Mouse (Mus musculus): ENCODE measurements around the gene Ncaph2. TPM values are rescaled to one million over a fixed set of nuclear protein-coding genes. Genes with fewer than 3 reads are reported as not detected.

Ncaph2 gene
- polyA plus RNA-seq (2016; fragmentation: Nextera tagmentation; extraction: Ambion mirVana), result 134 TPM in 2 replicates

DNA sequence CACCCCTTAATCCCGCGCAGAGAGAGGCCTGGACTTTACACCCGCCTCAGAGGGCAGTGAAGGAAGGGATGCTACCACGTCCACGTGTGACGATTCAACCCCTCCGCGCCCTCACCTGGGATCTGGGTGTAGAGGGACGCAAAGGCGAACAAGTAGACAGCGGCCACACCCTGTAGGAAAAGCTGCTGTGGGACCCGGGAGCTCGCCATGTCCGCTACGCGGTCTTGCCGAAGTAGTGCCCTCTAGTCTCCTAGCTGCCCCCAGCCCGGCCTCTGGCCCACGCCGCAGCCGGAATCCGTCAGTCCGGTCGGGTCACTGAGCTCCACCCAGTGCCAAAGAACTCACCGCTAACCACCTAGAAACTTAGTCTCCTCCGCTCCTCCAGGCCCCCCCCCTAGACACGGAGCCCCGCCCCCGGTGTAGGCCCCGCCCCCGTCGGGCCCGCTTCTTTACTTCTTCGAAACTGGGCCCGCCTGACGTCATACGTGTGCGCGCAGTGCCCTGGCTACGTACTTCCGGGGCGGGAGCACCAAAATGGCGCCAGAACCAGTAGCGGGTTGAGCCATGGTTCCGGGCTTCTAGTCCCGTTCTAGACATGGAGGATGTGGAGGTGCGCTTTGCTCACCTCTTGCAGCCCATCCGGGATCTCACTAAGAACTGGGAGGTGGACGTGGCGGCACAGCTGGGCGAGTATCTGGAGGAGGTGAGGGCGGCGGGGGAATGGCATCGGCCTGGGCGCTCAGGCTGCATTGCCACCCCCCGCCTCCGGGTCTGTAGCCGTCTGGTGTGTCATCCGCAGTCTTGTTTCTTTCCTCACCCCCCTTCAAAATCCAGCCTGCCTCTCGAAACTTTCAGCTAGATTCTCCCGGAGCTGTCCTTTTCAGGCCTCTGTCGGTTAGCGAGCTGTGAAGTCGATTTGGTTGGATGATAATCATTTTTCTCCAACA, at the start of gene Ncaph2, which contains the start of gene Lmf2:
TSS of gene Ncaph2 (plus strand) at position 479 of the 947 bp plus-strand sequence.
TSS of gene Lmf2 (minus strand) at position 419 of the 947 bp plus-strand sequence.
- ATAC-seq, result peak; percentile 88
- Histone ChIP-seq H3K9ac (peak within 1 kb of the TSS; percentile 91), H3K9me3 (replicated peaks) (no peaks in the 10 kb centered on the region), H3K4me2 (peak within 1 kb of the TSS; percentile 92), H3K4me3 (peak within 1 kb of the TSS; percentile 80), H3K4me1 (peaks cover 46% of the 10 kb centered on the region), H3K27ac (peak within 1 kb of the TSS; percentile 86), H3K27me3 (replicated peaks) (no peaks in the 10 kb centered on the region), H3K36me3 (peaks cover 61% of the 10 kb centered on the region)
- under 1% methylated on average over 64 of the region's 64 CpGs for WGBS (ENCODE audit: insufficient replicate concordance)

DNA sequence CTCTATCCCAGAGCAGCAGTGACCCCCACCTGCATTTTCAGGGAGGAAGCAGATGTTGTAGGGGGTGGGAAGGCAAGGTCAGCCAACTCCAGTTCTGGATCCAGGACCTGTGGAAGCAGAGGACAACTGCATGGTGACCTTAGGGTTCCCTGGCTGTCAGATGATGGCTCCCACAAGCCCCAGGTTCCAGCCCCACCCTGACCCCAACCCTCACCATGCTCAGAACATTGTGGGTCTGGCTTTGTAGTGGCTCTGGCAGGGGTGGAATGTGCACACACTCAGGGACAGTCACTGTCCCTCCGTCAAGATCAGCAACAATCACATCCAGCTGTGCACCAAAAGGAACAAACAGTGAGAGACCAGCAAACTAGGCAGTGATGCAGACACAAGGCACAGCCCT, 49.6 kb upstream of the Ncaph2 start:
- ATAC-seq, result no peak
- Histone ChIP-seq H3K27me3 (replicated peaks) (no peaks in the 10 kb centered on the region), H3K36me3 (peaks cover 70% of the 10 kb centered on the region), H3K9me3 (replicated peaks) (no peaks in the 10 kb centered on the region), H3K4me3 (no peak overlapping the region), H3K4me1 (peaks cover 35% of the 10 kb centered on the region), H3K4me2 (no peak overlapping the region), H3K27ac (no peak overlapping the region), H3K9ac (no peak overlapping the region)
- WGBS (ENCODE audit: insufficient replicate concordance), result 70% methylated on average over 1 of the region's 1 CpGs

DNA sequence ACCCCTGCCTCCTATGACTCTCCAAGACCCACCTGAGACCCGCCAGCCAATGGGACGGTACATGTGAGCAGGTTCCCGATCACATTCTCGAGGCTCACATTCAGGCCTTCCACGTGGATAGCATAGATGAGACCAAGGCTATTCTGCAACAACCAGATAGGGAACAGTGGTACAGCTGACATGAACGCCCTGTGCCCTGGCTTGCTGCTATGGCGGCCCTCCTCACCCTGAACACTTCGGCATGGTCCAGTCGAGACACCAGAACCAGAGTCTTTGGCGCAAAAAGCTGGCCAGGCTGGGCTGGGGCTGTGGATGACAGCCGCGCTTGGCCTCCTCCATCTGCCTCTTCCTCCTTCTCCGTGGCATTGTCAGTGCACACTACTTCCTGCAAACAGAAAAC, 48.1 kb upstream of the Ncaph2 start:
- no peak overlapping the region for H3K4me2 ChIP-seq
- no peak overlapping the region for H3K9ac ChIP-seq
- H3K27me3 ChIP-seq (replicated peaks), result no peaks in the 10 kb centered on the region
- H3K4me1 ChIP-seq, result peaks cover 45% of the 10 kb centered on the region
- 76% methylated on average over 13 of the region's 13 CpGs for WGBS (ENCODE audit: insufficient replicate concordance)
- H3K4me3 ChIP-seq, result no peak overlapping the region
- H3K36me3 ChIP-seq, result peaks cover 55% of the 10 kb centered on the region
- H3K27ac ChIP-seq, result no peak overlapping the region
- ATAC-seq, result no peak
- H3K9me3 ChIP-seq (replicated peaks), result no peaks in the 10 kb centered on the region

DNA sequence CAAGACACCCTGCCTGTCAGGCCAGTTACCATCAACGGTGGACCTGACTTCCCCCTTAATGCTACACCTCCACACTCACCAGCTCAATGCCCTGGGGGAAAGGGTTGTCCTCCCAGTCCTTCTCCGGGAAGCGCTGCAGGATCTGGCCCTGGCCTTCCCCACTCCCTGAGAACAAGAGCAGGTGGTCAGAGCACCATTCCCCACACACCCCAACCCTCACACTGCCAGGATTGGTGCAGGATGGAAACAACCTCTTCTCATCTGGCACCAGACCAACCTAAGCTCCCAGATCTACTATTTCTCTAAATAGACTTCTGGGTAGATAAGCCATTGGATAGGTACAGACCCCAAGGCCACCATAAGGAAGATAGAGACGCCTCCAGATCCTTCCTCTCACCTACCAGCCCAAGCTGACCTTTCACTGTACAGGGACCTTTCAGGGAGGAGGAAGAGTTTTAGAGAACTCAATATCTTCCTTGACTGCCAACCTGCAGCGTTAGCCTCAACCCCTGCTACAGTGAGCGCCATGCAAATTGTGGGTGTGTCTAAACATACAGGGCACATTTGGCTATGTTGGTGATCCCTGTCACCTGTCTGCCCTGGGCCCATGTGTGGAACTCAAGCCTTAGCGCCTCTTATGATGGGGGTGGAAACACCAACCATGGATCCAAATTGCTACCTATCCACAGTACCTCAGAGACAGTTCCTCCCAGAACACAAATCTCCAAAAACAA, 46.9 kb upstream of the Ncaph2 start:
- Histone ChIP-seq H3K4me2 (no peak overlapping the region), H3K27me3 (replicated peaks) (no peaks in the 10 kb centered on the region), H3K4me3 (no peak overlapping the region), H3K9ac (no peak overlapping the region), H3K27ac (no peak overlapping the region), H3K4me1 (peaks cover 53% of the 10 kb centered on the region), H3K36me3 (peaks cover 44% of the 10 kb centered on the region), H3K9me3 (replicated peaks) (no peaks in the 10 kb centered on the region)
- WGBS (ENCODE audit: insufficient replicate concordance), result 72% methylated on average over 7 of the region's 7 CpGs
- no peak for ATAC-seq

DNA sequence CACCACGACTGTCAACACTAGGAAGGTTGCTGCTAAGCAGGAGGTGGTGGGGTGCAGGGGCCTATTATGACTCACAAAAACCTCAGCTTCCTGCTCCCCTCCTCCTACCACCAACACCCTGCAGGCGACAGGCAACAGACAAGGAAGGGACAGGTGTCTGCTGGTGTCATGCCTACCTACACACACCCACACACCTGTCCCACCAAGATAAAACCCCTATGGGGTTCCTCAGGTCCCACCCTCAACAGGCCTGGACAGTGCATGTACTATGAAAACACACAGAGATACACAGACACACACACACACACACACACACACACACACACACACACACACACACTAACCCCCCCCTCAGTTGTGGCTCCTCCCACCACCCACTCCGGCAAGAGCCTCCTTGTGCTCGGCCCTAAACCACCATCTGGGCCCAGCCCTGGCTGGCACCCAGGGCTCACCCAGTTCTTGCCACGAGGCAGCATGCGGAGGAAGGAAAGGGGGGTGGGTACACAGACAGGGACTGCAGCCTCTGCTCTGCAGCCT, 45.5 kb upstream of the Ncaph2 start:
- H3K4me3 ChIP-seq, result no peak overlapping the region
- peaks cover 65% of the 10 kb centered on the region for H3K4me1 ChIP-seq
- peaks cover 29% of the 10 kb centered on the region for H3K36me3 ChIP-seq
- no peaks in the 10 kb centered on the region for H3K9me3 ChIP-seq (replicated peaks)
- H3K9ac ChIP-seq, result peak overlapping the region; percentile 23; the same call in 1 of the 2 replicates
- peak overlapping the region; percentile 30 for H3K4me2 ChIP-seq
- 25% methylated on average over 5 of the region's 6 CpGs for WGBS (ENCODE audit: insufficient replicate concordance)
- 0 out of 2 replicates have a peak, but pooled peaks have one; percentile 13 for ATAC-seq
- H3K27me3 ChIP-seq (replicated peaks), result no peaks in the 10 kb centered on the region
- H3K27ac ChIP-seq, result peak overlapping the region; percentile 12; the same call in 1 of the 2 replicates

DNA sequence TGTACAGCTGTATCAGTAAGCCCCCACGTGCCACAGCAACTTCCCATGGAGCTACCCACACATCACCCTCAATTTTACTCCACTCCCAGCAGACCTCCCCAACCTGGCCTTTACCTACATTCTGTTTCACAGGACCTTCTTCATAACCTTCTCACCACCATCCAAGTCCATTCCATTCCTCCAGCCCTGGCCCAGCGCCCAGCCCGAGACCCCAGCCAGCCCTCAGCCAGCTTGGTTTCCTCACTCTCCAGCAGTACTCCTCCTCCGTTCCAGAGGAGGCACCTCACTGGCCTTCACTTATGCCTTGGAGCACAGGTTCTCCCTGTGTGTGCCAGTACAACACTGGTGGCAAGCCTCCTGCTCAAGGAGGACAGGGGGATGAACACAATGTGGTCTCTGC, 42.2 kb upstream of the Ncaph2 start:
- peak overlapping the region; percentile 97 for H3K4me2 ChIP-seq
- H3K9me3 ChIP-seq (replicated peaks), result no peaks in the 10 kb centered on the region
- H3K4me3 ChIP-seq, result peak overlapping the region; percentile 86; the same call in 1 of the 2 replicates
- H3K27ac ChIP-seq, result peak overlapping the region; percentile 12; the same call in 1 of the 2 replicates
- no peaks in the 10 kb centered on the region for H3K27me3 ChIP-seq (replicated peaks)
- 72% methylated on average over 4 of the region's 4 CpGs for WGBS (ENCODE audit: insufficient replicate concordance)
- H3K9ac ChIP-seq, result peak overlapping the region; percentile 88; the same call in 1 of the 2 replicates
- H3K36me3 ChIP-seq, result no peaks in the 10 kb centered on the region
- peaks cover 72% of the 10 kb centered on the region for H3K4me1 ChIP-seq
- ATAC-seq, result no peak

DNA sequence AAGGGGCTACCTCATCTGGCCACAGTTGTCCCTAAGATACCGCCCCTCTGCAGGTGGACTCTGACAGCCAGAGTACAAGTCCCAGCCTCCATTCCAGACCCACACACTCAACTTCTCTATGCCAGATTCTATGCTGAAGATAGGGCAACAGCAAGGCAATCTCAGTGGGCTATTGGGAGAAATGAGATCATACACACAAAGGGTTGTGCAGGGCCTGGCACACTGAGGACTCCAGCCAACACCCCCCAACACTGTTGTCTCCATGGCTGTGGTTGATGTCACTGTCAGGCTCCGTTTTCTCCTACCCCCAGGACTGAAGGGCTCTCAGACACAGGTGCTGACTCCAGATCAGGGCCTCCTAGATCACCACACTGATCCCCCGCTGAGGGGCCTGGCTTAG, 41.4 kb upstream of the Ncaph2 start:
- 29% methylated on average over 3 of the region's 3 CpGs for WGBS (ENCODE audit: insufficient replicate concordance)
- H3K27ac ChIP-seq, result 0 out of 2 replicates have a peak overlapping the region, but pooled peaks have one; percentile 63
- H3K4me1 ChIP-seq, result peaks cover 64% of the 10 kb centered on the region
- no peaks in the 10 kb centered on the region for H3K27me3 ChIP-seq (replicated peaks)
- no peaks in the 10 kb centered on the region for H3K9me3 ChIP-seq (replicated peaks)
- peak overlapping the region; percentile 86 for H3K4me3 ChIP-seq
- no peak for ATAC-seq
- no peaks in the 10 kb centered on the region for H3K36me3 ChIP-seq
- H3K4me2 ChIP-seq, result peak overlapping the region; percentile 97
- H3K9ac ChIP-seq, result peak overlapping the region; percentile 88

DNA sequence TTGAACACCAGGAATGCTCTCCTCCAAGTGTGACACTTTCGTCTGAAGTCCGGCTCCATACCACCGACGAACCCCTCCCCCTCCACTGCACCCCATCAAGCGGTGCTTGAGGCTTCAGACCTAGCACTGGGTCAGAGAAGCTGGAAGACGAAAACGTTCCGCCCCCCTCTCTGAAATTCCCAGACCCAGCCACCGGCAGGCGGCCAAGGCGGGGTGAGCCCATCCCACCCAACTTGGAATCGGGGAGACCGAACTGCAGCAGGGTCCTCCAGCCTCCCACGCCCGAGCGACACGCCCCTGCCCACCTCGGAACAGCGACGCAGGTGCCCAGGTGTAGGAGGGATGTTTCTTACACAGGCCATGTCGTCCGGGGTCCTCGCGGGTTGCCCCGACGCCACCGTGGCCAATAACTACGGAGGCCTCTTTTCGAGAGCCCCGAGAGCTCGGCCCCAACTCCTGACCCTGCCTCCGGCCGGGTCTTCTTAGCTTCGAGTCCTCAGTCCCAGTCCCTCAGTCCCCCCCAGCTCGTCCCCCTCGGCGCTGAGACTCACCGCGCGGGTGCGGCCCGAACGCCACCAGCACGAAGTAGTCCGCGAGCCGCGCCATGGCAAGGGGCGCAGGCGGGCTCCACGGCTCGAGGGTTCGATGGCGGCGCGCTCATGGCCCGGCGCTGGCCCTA, 40.9 kb upstream of the Ncaph2 start:
- Histone ChIP-seq H3K4me2 (peak overlapping the region; percentile 97), H3K9me3 (replicated peaks) (no peaks in the 10 kb centered on the region), H3K4me3 (peak overlapping the region; percentile 86), H3K27me3 (replicated peaks) (no peaks in the 10 kb centered on the region), H3K9ac (peak overlapping the region; percentile 88), H3K4me1 (peaks cover 59% of the 10 kb centered on the region), H3K27ac (peak overlapping the region; percentile 63), H3K36me3 (no peaks in the 10 kb centered on the region)
- under 1% methylated on average over 58 of the region's 58 CpGs for WGBS (ENCODE audit: insufficient replicate concordance)
- peak; percentile 56 for ATAC-seq

DNA sequence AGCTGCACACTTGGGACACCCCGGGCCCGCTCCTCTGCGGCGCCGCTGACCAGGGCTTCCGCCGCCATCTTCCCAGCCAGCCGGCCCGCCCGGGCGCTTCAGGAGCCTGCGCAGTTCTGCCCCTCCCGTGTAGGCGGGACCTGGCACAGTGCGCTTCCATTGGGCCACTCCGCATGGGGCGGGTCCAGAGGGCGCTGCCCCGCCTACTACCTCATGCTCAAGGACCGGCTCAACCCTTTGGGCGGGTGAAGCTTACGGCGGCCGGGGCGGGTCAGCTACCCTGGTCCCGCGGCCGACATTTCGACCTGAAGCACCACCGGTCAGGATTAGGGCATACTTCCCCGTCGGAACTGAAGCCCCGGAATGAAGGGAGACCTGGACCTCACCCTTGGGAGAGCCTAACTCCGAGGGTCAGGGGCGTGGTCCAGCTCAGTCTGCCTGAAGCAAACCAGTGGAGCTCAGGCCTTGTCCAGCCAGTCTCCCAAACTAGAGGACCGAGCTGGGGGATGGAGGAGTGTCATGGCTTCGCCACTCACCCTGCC, 40.3 kb upstream of the Ncaph2 start, which contains the start of gene Sbf1:
TSS of gene Sbf1 (minus strand) at position 122 of the 542 bp plus-strand sequence.
- peak within 1 kb of the TSS; percentile 75 for H3K27ac ChIP-seq
- peak within 1 kb of the TSS; percentile 86 for H3K4me3 ChIP-seq
- no peaks in the 10 kb centered on the region for H3K36me3 ChIP-seq
- peak within 1 kb of the TSS; percentile 97 for H3K4me2 ChIP-seq
- peaks cover 53% of the 10 kb centered on the region for H3K4me1 ChIP-seq
- WGBS (ENCODE audit: insufficient replicate concordance), result under 1% methylated on average over 37 of the region's 37 CpGs
- H3K9me3 ChIP-seq (replicated peaks), result no peaks in the 10 kb centered on the region
- ATAC-seq, result peak; percentile 100
- H3K9ac ChIP-seq, result peak within 1 kb of the TSS; percentile 88
- no peaks in the 10 kb centered on the region for H3K27me3 ChIP-seq (replicated peaks)

DNA sequence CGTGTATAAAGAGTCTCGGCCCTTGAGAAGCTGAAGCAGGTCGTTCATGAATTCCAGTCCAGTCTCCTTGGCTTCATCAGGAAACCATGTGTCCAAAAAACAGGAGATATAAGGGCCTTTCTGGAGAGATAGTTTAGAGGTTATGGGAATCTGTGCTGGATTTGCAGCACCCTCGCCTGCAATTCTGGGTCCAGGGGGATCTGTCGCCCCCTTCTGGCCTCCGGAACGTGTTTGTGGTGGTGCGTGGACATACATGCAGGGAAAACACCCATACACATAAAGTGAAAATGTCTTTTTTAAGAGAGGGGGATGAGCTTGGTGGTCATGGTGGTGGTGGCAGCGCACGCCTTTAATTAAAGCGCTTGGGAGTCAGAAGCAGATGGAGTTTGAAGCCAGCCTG, 39.4 kb upstream of the Ncaph2 start:
- Histone ChIP-seq H3K27ac (no peak overlapping the region; the same call in 1 of the 2 replicates), H3K9me3 (replicated peaks) (no peaks in the 10 kb centered on the region), H3K4me2 (peak overlapping the region; percentile 97), H3K4me3 (no peak overlapping the region), H3K36me3 (no peaks in the 10 kb centered on the region), H3K27me3 (replicated peaks) (peaks cover 3% of the 10 kb centered on the region; the same call in 1 of the 2 replicates), H3K4me1 (peaks cover 52% of the 10 kb centered on the region), H3K9ac (no peak overlapping the region)
- WGBS (ENCODE audit: insufficient replicate concordance), result 72% methylated on average over 11 of the region's 11 CpGs
- no peak for ATAC-seq

DNA sequence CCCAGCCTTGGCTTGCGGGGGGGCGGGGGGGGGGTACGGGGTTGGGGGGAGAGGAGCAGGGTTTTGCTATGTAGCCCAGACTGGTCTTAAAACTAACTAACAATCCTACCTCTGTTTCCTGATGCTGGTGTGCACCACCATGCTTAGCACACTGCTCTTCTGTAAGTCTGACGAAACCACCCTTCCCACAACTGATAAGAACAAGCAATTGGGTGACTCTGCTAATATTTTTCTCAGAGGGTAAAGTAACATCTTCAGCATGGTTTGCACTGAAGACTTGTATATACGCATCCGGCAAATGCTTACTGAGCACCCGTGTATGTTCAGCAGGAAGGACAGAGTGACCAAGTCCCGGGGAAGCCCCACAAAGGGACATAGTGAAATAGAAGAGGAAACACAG, 34.3 kb upstream of the Ncaph2 start:
- WGBS (ENCODE audit: insufficient replicate concordance), result 27% methylated on average over 8 of the region's 8 CpGs
- Histone ChIP-seq H3K9ac (peak overlapping the region; percentile 28; the same call in 1 of the 2 replicates), H3K36me3 (no peaks in the 10 kb centered on the region), H3K27me3 (replicated peaks) (peaks cover 38% of the 10 kb centered on the region), H3K4me2 (peak overlapping the region; percentile 53), H3K4me3 (no peak overlapping the region), H3K27ac (peak overlapping the region; percentile 62; the same call in 1 of the 2 replicates), H3K4me1 (peaks cover 39% of the 10 kb centered on the region), H3K9me3 (replicated peaks) (no peaks in the 10 kb centered on the region)
- ATAC-seq, result peak; percentile 60
